Mouse (Mus musculus) erythroblast, embryonic 14.5 days (primary cell): ENCODE data around the gene Actl6b.

ENCODE experiments used
- GATA1 ChIP-seq: IDR thresholded peaks from 2 replicates; pipeline ENCODE4 v1.6.1; 2012; ENCODE audit warnings: low read length, inconsistent platforms, mixed read lengths
- TAL1 ChIP-seq: IDR thresholded peaks from 3 replicates; pipeline ENCODE4 v1.6.1; 2012; ENCODE audit warnings: low read length, inconsistent platforms, mixed read lengths

GRCm38 (mm10) chr5:137504041-137504440 is 49.3 kb upstream of the Actl6b start:
- no peak for TF ChIP-seq GATA1
- TF ChIP-seq TAL1: no peak
